Mouse (Mus musculus): ENCODE measurements around the gene Pacsin2. TPM values are rescaled to one million over a fixed set of nuclear protein-coding genes. Genes with fewer than 3 reads are reported as not detected.
"Not testable (repeated sequence)": the region's sequence is repeated elsewhere in the genome, so short reads cannot be mapped to it uniquely, and the experiment has no call there.

Gene Pacsin2
- total RNA-seq, 2 experiments from 2014 or later, result 97.4 to 102 TPM

- intact Hi-C loops (cut with DNase I), result no loop called here
- H3K27ac ChIP-seq, result no peak overlapping the region
Observed at GRCm38 (mm10) chr15:83410735-83411134, 53.7 kb downstream of the Pacsin2 start.

GRCm38 (mm10) chr15:83410270-83410669 is 54.1 kb downstream of the Pacsin2 start:
- H3K27ac ChIP-seq, result no peak overlapping the region
- intact Hi-C loops (cut with DNase I), result no loop called here
- TF ChIP-seq CTCF (IDR thresholded peaks at IDR 0.05), result no peak
- H3K4me3 ChIP-seq, result no peak overlapping the region
- DNase-seq (ENCODE audit: extremely low spot score in 1 of 2, low spot score in 2 of 2), result no peak

More at GRCm38 (mm10) chr15:83410735-83411134, 53.7 kb downstream of the Pacsin2 start:
- DNase-seq (ENCODE audit: extremely low spot score in 1 of 2, low spot score in 2 of 2), result no peak
- no peak overlapping the region for H3K4me3 ChIP-seq
- no peak for TF ChIP-seq CTCF (IDR thresholded peaks at IDR 0.05)

GRCm38 (mm10) chr15:83408692-83409442 is 55.5 kb downstream of the Pacsin2 start:
- intact Hi-C loops (cut with DNase I), result no loop called here
- DNase-seq (ENCODE audit: extremely low spot score in 1 of 2, low spot score in 2 of 2), result no peak
- Histone ChIP-seq H3K27ac (peak overlapping the region; percentile 12; the same call in 1 of the 2 replicates), H3K4me3 (no peak overlapping the region)
- peak; percentile 44 for TF ChIP-seq CTCF (IDR thresholded peaks at IDR 0.05)

- TF ChIP-seq CTCF (IDR thresholded peaks at IDR 0.05), result no peak
- no peak for DNase-seq (ENCODE audit: extremely low spot score in 1 of 2, low spot score in 2 of 2)
- intact Hi-C loops (cut with DNase I), result no loop called here
Observed at GRCm38 (mm10) chr15:83408216-83408615, 56.2 kb downstream of the Pacsin2 start.

GRCm38 (mm10) chr15:83407502-83407901 is 56.9 kb downstream of the Pacsin2 start:
- H3K4me3 ChIP-seq, result no peak overlapping the region
- intact Hi-C loops (cut with DNase I), result no loop called here
- no peak for TF ChIP-seq CTCF (IDR thresholded peaks at IDR 0.05)
- H3K27ac ChIP-seq, result no peak overlapping the region
- DNase-seq (ENCODE audit: extremely low spot score in 1 of 2, low spot score in 2 of 2), result no peak

More at GRCm38 (mm10) chr15:83408216-83408615, 56.2 kb downstream of the Pacsin2 start:
- Histone ChIP-seq H3K27ac (peak overlapping the region; percentile 3; the same call in 1 of the 2 replicates), H3K4me3 (no peak overlapping the region)

- intact Hi-C loops (cut with DNase I); DNase-seq (ENCODE audit: extremely low spot score in 1 of 2, low spot score in 2 of 2); H3K4me3 ChIP-seq; H3K27ac ChIP-seq: not testable (repeated sequence)
Observed at GRCm38 (mm10) chr15:83405866-83406265, 58.5 kb downstream of the Pacsin2 start.

- no peak overlapping the region for H3K27ac ChIP-seq
- no peak for TF ChIP-seq CTCF (IDR thresholded peaks at IDR 0.05)
- H3K4me3 ChIP-seq, result no peak overlapping the region
- DNase-seq (ENCODE audit: extremely low spot score in 1 of 2, low spot score in 2 of 2), result no peak
- intact Hi-C loops (cut with DNase I), result no loop called here
Observed at GRCm38 (mm10) chr15:83404008-83404407, 60.4 kb downstream of the Pacsin2 start.

GRCm38 (mm10) chr15:83403016-83403415 is 61.4 kb downstream of the Pacsin2 start:
- no peak for TF ChIP-seq CTCF (IDR thresholded peaks at IDR 0.05)
- no peak overlapping the region for H3K27ac ChIP-seq
- intact Hi-C loops (cut with DNase I), result no loop called here
- no peak for DNase-seq (ENCODE audit: extremely low spot score in 1 of 2, low spot score in 2 of 2)
- no peak overlapping the region for H3K4me3 ChIP-seq

GRCm38 (mm10) chr15:83392722-83393121 is 71.7 kb downstream of the Pacsin2 start:
- Histone ChIP-seq H3K27ac (no peak overlapping the region), H3K4me3 (no peak overlapping the region)
- peak; percentile 27 for TF ChIP-seq CTCF (IDR thresholded peaks at IDR 0.05)
- intact Hi-C loops (cut with DNase I), result no loop called here
- DNase-seq (ENCODE audit: extremely low spot score in 1 of 2, low spot score in 2 of 2), result no peak

GRCm38 (mm10) chr15:83387911-83388310 is 76.5 kb downstream of the Pacsin2 start:
- intact Hi-C loops (cut with DNase I), result no loop called here
- DNase-seq (ENCODE audit: extremely low spot score in 1 of 2, low spot score in 2 of 2), result no peak
- Histone ChIP-seq H3K27ac (no peak overlapping the region), H3K4me3 (no peak overlapping the region)
- no peak for TF ChIP-seq CTCF (IDR thresholded peaks at IDR 0.05)

GRCm38 (mm10) chr15:83383633-83384032 is 80.8 kb downstream of the Pacsin2 start:
- no peak for DNase-seq (ENCODE audit: extremely low spot score in 1 of 2, low spot score in 2 of 2)
- Histone ChIP-seq H3K4me3 (no peak overlapping the region), H3K27ac (no peak overlapping the region)
- intact Hi-C loops (cut with DNase I), result loop anchor here (5.0 kb wide), 1 partner anchor 134 kb away; no protein-coding TSS in a partner anchor
- peak; percentile 52 for TF ChIP-seq CTCF (IDR thresholded peaks at IDR 0.05)

GRCm38 (mm10) chr15:83383136-83383535 is 81.3 kb downstream of the Pacsin2 start:
- intact Hi-C loops (cut with DNase I), result loop anchor here (5.0 kb wide), 1 partner anchor 134 kb away; no protein-coding TSS in a partner anchor
- no peak overlapping the region for H3K4me3 ChIP-seq
- no peak for TF ChIP-seq CTCF (IDR thresholded peaks at IDR 0.05)
- DNase-seq (ENCODE audit: extremely low spot score in 1 of 2, low spot score in 2 of 2), result no peak
- H3K27ac ChIP-seq, result no peak overlapping the region

- no peak overlapping the region for H3K4me3 ChIP-seq
- intact Hi-C loops (cut with DNase I), result loop anchor here (5.0 kb wide), 1 partner anchor 135 kb away; no protein-coding TSS in a partner anchor
- no peak for TF ChIP-seq CTCF (IDR thresholded peaks at IDR 0.05)
- no peak for DNase-seq (ENCODE audit: extremely low spot score in 1 of 2, low spot score in 2 of 2)
- no peak overlapping the region for H3K27ac ChIP-seq
Observed at GRCm38 (mm10) chr15:83382467-83382866, 81.9 kb downstream of the Pacsin2 start.
